Mouse (Mus musculus) heart, embryonic 15.5 days (tissue): Measurements from ENCODE around the gene Epo. TPM values are rescaled to one million over a fixed set of nuclear protein-coding genes. Genes with fewer than 3 reads are reported as not detected.
A peak's percentile ranks its signal among the peaks of the same experiment; 100 is the strongest.

ENCODE experiments used
- ATAC-seq: fragments of 200-750 bp; cut with Nextera tagmentation; replicated peaks from 2 replicates; pipeline ENCODE4 v1.8.0; 2017; ENCODE audit warnings: low read depth, moderate TSS enrichment; ENCODE audit not compliant: insufficient number of reproducible peaks, insufficient read depth, low FRiP score
- H3K27ac ChIP-seq: fragments of 300-500 bp; sonication (generic); 2 replicates; pipeline ENCODE4 v1.5.1; 2015; ENCODE audit warnings: mild to moderate bottlenecking, inconsistent platforms
- H3K27me3 ChIP-seq: fragments of 300-500 bp; sonication (generic); 2 replicates; pipeline ENCODE4 v1.6.1; 2015; ENCODE audit warnings: inconsistent platforms
- H3K36me3 ChIP-seq: fragments of 300-500 bp; sonication (generic); 2 replicates; pipeline ENCODE4 v1.6.1; 2015; ENCODE audit warnings: mild to moderate bottlenecking, inconsistent platforms
- H3K4me1 ChIP-seq: fragments of 300-500 bp; sonication (generic); replicated peaks from 2 replicates; pipeline ENCODE4 v1.6.1; 2015; ENCODE audit warnings: inconsistent platforms
- H3K4me2 ChIP-seq: fragments of 300-500 bp; sonication (generic); 2 replicates; pipeline ENCODE4 v1.6.1; 2015; ENCODE audit warnings: inconsistent platforms, mild to moderate bottlenecking, moderate library complexity
- H3K4me3 ChIP-seq: fragments of 300-500 bp; sonication (generic); 2 replicates; pipeline ENCODE4 v1.5.1; 2015; ENCODE audit warnings: mild to moderate bottlenecking, inconsistent platforms
- H3K9ac ChIP-seq: fragments of 300-500 bp; sonication (generic); 2 replicates; pipeline ENCODE4 v1.6.1; 2015; ENCODE audit warnings: mild to moderate bottlenecking, inconsistent platforms
- H3K9me3 ChIP-seq: fragments of 300-500 bp; sonication (generic); replicated peaks from 2 replicates; pipeline ENCODE4 v1.6.1; 2016; ENCODE audit warnings: inconsistent platforms
- WGBS: fragments of 180-500 bp; shearing (Covaris S2); methylation state at CpG from one replicate; pipeline ENCODE4 v1.1.7; 2015; ENCODE audit warnings: mixed read lengths; 5-methylcytosine and 5-hydroxymethylcytosine counted together
- polyA plus RNA-seq: library from polyadenylated mRNA; unstranded; fragments of >200 nt; fragmentation: Nextera tagmentation; extraction: Ambion mirVana; gene quantifications from 2 replicates; pipeline ENCODE4 v1.2.1, GENCODE M21; 2015

Epo gene
- polyA plus RNA-seq, 1 experiment from 2014 or later = not detected

GRCm38 (mm10) chr5:137565744-137566143 lies 32.7 kb upstream of the Epo start:
- Histone ChIP-seq H3K4me2 (no peak overlapping the region), H3K4me1 (0 out of 2 replicates have a peak, but pooled peaks cover 3% of the 10 kb centered on the region), H3K27ac (no peak overlapping the region), H3K9ac (no peak overlapping the region), H3K9me3 (no peaks in the 10 kb centered on the region), H3K36me3 (no peaks in the 10 kb centered on the region), H3K4me3 (no peak overlapping the region), H3K27me3 (peaks cover 7% of the 10 kb centered on the region; the same call in 1 of the 2 replicates)
- ATAC-seq = no peak
- WGBS = 75% methylated on average over 6 of the region's 6 CpGs

GRCm38 (mm10) chr5:137562965-137563364 lies 29.9 kb upstream of the Epo start:
- H3K27me3 ChIP-seq = peaks cover 7% of the 10 kb centered on the region
- no peaks in the 10 kb centered on the region for H3K36me3 ChIP-seq
- H3K4me1 ChIP-seq = no peaks in the 10 kb centered on the region
- no peak overlapping the region for H3K4me2 ChIP-seq
- ATAC-seq = no peak
- H3K9me3 ChIP-seq = no peaks in the 10 kb centered on the region
- WGBS = 48% methylated on average over 10 of the region's 10 CpGs
- H3K9ac ChIP-seq = no peak overlapping the region
- H3K4me3 ChIP-seq = no peak overlapping the region
- H3K27ac ChIP-seq = no peak overlapping the region

- Histone ChIP-seq H3K4me2 (no peak overlapping the region), H3K9ac (no peak overlapping the region), H3K27ac (no peak overlapping the region), H3K36me3 (no peaks in the 10 kb centered on the region), H3K4me1 (no peaks in the 10 kb centered on the region), H3K4me3 (no peak overlapping the region), H3K27me3 (peaks cover 5% of the 10 kb centered on the region), H3K9me3 (no peaks in the 10 kb centered on the region)
- no peak for ATAC-seq
- 62% methylated on average over 6 of the region's 6 CpGs for WGBS
Measured at GRCm38 (mm10) chr5:137561556-137561955, 28.5 kb upstream of the Epo start.

GRCm38 (mm10) chr5:137553898-137554297 lies 20.9 kb upstream of the Epo start:
- 38% methylated on average over 11 of the region's 11 CpGs for WGBS

GRCm38 (mm10) chr5:137553411-137553837 lies 20.4 kb upstream of the Epo start, which contains the start of gene Actl6b:
Actl6b (plus strand) TSS chr5:137553517.
- peak; percentile 35 for ATAC-seq
- Histone ChIP-seq H3K9me3 (no peaks in the 10 kb centered on the region), H3K27me3 (peaks cover 38% of the 10 kb centered on the region), H3K4me3 (peak within 1 kb of the TSS; percentile 26), H3K9ac (no peak within 1 kb of the TSS), H3K27ac (no peak within 1 kb of the TSS), H3K4me1 (peaks cover 6% of the 10 kb centered on the region; the same call in 1 of the 2 replicates), H3K36me3 (no peaks in the 10 kb centered on the region), H3K4me2 (peak within 1 kb of the TSS; percentile 44)
- 3% methylated on average over 37 of the region's 37 CpGs for whole genome bisulfite sequencing

More at GRCm38 (mm10) chr5:137553898-137554297, 20.9 kb upstream of the Epo start:
- H3K36me3 ChIP-seq = no peaks in the 10 kb centered on the region
- H3K9me3 ChIP-seq = no peaks in the 10 kb centered on the region
- H3K9ac ChIP-seq = no peak overlapping the region
- no peak overlapping the region for H3K4me3 ChIP-seq
- no peak for ATAC-seq
- H3K27me3 ChIP-seq = peaks cover 37% of the 10 kb centered on the region
- no peak overlapping the region for H3K27ac ChIP-seq
- H3K4me2 ChIP-seq = no peak overlapping the region
- peaks cover 6% of the 10 kb centered on the region; the same call in 1 of the 2 replicates for H3K4me1 ChIP-seq

- H3K9ac ChIP-seq = no peak overlapping the region
- H3K36me3 ChIP-seq = no peaks in the 10 kb centered on the region
- H3K4me2 ChIP-seq = peak overlapping the region; percentile 44
- peak overlapping the region; percentile 26 for H3K4me3 ChIP-seq
- peaks cover 38% of the 10 kb centered on the region for H3K27me3 ChIP-seq
- 26% methylated on average over 6 of the region's 6 CpGs for WGBS
- H3K4me1 ChIP-seq = peaks cover 6% of the 10 kb centered on the region; the same call in 1 of the 2 replicates
- H3K27ac ChIP-seq = no peak overlapping the region
- H3K9me3 ChIP-seq = no peaks in the 10 kb centered on the region
- ATAC-seq = no peak
Measured at GRCm38 (mm10) chr5:137553000-137553399, 20.0 kb upstream of the Epo start.

GRCm38 (mm10) chr5:137551119-137551518 lies 18.1 kb upstream of the Epo start:
- no peak overlapping the region for H3K4me3 ChIP-seq
- H3K4me2 ChIP-seq = no peak overlapping the region
- no peak overlapping the region for H3K9ac ChIP-seq
- no peaks in the 10 kb centered on the region for H3K36me3 ChIP-seq
- H3K27ac ChIP-seq = no peak overlapping the region
- peaks cover 6% of the 10 kb centered on the region; the same call in 1 of the 2 replicates for H3K4me1 ChIP-seq
- ATAC-seq = no peak
- H3K27me3 ChIP-seq = peaks cover 38% of the 10 kb centered on the region
- no peaks in the 10 kb centered on the region for H3K9me3 ChIP-seq
- 72% methylated on average over 5 of the region's 5 CpGs for WGBS

- no peaks in the 10 kb centered on the region for H3K36me3 ChIP-seq
- 78% methylated on average over 2 of the region's 2 CpGs for WGBS
- no peak overlapping the region for H3K27ac ChIP-seq
- no peaks in the 10 kb centered on the region for H3K9me3 ChIP-seq
- no peak overlapping the region for H3K9ac ChIP-seq
- no peak overlapping the region for H3K4me2 ChIP-seq
- H3K4me3 ChIP-seq = no peak overlapping the region
- no peak for ATAC-seq
- peaks cover 30% of the 10 kb centered on the region for H3K27me3 ChIP-seq
- peaks cover 6% of the 10 kb centered on the region; the same call in 1 of the 2 replicates for H3K4me1 ChIP-seq
Measured at GRCm38 (mm10) chr5:137549840-137550239, 16.8 kb upstream of the Epo start.

GRCm38 (mm10) chr5:137545596-137545995 lies 12.6 kb upstream of the Epo start:
- no peaks in the 10 kb centered on the region for H3K4me1 ChIP-seq
- H3K27ac ChIP-seq = no peak overlapping the region
- H3K9me3 ChIP-seq = no peaks in the 10 kb centered on the region
- ATAC-seq = no peak
- H3K36me3 ChIP-seq = no peaks in the 10 kb centered on the region
- H3K9ac ChIP-seq = no peak overlapping the region
- no peak overlapping the region for H3K4me2 ChIP-seq
- 0 out of 2 replicates have a peak, but pooled peaks cover 6% of the 10 kb centered on the region for H3K27me3 ChIP-seq
- WGBS = 73% methylated on average over 4 of the region's 4 CpGs
- H3K4me3 ChIP-seq = no peak overlapping the region

- no peak overlapping the region for H3K9ac ChIP-seq
- no peaks in the 10 kb centered on the region for H3K9me3 ChIP-seq
- no peaks in the 10 kb centered on the region for H3K36me3 ChIP-seq
- H3K4me3 ChIP-seq = no peak overlapping the region
- 0 out of 2 replicates have a peak, but pooled peaks cover 6% of the 10 kb centered on the region for H3K27me3 ChIP-seq
- H3K4me1 ChIP-seq = no peaks in the 10 kb centered on the region
- no peak overlapping the region for H3K27ac ChIP-seq
- ATAC-seq = no peak
- no peak overlapping the region for H3K4me2 ChIP-seq
- WGBS = 56% methylated on average over 6 of the region's 6 CpGs
Measured at GRCm38 (mm10) chr5:137544926-137545325, 11.9 kb upstream of the Epo start.

GRCm38 (mm10) chr5:137541768-137542540 lies 8.9 kb upstream of the Epo start:
- peaks cover 6% of the 10 kb centered on the region; the same call in 1 of the 2 replicates for H3K4me1 ChIP-seq
- H3K9me3 ChIP-seq = no peaks in the 10 kb centered on the region
- no peak overlapping the region for H3K9ac ChIP-seq
- no peak overlapping the region for H3K27ac ChIP-seq
- H3K4me3 ChIP-seq = no peak overlapping the region
- WGBS = 62% methylated on average over 5 of the region's 5 CpGs
- ATAC-seq = no peak
- no peaks in the 10 kb centered on the region for H3K36me3 ChIP-seq
- no peaks in the 10 kb centered on the region for H3K27me3 ChIP-seq
- H3K4me2 ChIP-seq = no peak overlapping the region
